Mouse (Mus musculus): ENCODE measurements around the gene Nr4a1. TPM values are rescaled to one million over a fixed set of nuclear protein-coding genes. Genes with fewer than 3 reads are reported as not detected.

Gene Nr4a1
- polyA plus RNA-seq (2015; fragmentation: Nextera tagmentation; extraction: Ambion mirVana) = 15.7 and 19.6 TPM in 2 replicates

DNA sequence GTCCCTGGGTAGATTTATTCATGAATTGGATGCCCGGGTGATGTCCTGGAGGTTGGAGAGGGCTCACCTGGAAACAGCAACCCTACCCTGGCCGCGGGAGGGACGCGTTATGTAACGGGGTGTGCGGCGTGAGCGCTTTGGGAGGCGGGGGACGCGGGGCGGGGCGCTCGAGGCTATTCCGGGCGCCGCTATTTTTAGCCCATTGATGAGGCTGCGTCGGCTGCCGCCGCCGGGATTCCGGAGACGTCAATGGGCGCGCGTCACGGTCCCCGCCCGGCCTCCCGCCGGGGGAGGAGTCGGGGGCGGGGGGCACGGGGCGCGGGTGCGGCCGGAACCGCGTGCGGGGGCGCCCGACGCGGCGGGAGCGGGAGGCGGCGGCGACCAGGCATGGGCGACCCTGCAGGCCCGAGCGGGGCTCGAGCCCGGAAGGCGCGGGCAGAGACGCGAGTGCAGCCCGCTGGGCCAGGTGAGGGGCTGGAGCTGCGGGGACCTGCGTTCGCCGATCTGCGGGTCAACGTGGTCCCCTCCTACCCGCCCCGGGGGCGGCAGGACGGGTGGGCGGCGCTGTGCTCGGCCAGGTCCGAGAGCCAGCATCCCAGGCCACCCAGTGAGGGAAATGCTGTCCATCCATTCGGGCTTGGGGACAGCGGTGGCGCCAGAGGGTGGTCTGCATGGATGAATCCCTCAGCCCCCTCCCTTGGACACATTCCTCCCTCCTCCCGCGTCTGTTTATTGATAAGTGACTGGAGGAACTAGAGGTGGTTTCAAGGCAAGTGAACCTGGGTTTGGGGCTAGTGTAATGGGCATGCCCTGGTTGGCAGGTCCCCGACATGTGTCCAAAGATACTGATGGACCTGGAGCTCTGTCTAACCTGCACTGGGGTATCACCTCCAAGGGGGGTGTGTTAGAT is at the start of gene Nr4a1:
Nr4a1 (plus strand) TSS at position 384 of the 910 bp plus-strand sequence.

DNA sequence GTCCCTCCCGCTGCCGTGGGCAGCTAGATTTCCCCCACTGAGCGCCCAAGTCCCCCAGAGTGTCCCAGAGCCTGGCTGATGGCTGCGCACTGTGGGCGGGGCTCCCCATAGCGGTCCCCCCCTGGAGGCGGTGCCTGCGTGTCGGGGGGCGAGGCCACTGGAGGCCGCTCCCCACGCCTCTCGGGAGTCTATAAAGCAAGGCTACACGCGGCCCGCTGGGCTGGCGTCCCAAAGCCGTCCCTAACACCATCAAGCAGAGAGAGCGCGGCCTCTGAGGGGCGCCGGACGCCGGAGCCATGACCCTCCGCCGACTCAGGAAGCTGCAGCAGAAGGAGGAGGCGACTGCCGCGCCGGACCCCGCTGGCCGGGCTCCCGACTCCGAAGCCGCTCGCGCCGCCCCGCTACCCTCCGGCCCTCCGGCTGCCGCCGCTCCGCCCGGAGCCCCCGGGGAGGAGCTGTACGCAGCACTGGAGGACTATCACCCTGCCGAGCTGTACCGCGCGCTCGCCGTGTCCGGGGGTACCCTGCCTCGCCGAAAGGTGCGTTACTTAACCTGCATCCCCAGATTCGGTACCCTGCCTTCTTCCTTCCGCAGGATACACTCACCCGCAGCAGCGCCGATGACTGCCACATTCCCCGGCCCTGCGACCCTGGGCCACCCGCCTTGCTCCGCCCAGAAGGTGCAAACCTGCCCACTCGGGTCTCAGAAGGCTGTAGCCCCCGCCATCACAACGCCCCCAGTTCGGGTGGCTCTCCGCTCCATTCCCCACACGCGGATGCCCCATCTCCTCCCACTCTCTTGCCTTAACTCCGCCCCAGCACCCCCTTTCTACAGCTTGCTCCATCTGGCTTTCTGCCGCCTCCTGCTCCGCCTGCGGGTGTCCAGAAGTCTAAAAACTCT is 29.8 kb upstream of the Nr4a1 start, which contains the start of gene Grasp:
Grasp (plus strand) TSS at position 183 of the 901 bp plus-strand sequence.

DNA sequence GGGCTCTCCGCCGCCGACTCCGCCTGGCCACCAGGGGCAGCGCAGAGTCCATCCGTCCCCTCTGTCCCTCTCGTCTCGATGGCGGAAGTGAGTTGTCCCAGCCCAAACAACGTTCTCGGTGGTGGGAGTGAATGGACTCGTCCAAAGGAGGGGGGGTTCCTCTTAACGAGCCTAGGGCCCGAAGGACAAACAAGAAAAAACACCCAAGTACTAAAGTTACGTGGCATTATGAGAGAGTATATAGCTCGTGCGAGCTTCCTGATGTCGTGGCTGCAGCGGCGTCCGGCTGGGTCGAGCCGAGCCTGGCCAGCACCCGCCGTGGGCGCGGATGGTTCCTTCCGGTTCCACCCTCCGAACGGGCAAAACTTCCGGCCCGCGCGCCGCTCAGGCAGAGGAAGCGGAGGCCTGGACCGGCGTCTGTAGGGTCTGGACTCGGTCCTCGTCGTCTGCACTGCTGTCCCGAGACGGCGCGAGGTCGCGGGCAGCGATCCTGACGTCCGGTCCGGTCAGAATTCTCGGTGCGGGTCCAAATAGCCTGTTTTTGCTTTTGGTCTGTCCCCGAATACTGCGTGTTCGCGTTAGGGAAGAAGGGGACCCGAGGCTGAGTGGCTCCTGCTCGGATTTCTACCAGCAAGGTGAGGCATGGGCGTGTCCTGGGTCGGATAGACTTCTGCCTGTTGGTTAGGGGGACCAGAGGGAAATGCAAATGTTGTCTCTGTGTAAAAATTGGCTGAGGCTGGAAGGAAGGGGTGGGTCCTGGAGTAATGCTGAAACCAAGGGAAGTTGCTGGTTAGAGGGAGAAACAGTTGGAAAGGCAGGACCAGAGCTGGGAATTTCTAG is 30.1 kb downstream of the Nr4a1 start, which contains the start of gene Atg101:
Atg101 (plus strand) TSS at position 362 of the 840 bp plus-strand sequence.

DNA sequence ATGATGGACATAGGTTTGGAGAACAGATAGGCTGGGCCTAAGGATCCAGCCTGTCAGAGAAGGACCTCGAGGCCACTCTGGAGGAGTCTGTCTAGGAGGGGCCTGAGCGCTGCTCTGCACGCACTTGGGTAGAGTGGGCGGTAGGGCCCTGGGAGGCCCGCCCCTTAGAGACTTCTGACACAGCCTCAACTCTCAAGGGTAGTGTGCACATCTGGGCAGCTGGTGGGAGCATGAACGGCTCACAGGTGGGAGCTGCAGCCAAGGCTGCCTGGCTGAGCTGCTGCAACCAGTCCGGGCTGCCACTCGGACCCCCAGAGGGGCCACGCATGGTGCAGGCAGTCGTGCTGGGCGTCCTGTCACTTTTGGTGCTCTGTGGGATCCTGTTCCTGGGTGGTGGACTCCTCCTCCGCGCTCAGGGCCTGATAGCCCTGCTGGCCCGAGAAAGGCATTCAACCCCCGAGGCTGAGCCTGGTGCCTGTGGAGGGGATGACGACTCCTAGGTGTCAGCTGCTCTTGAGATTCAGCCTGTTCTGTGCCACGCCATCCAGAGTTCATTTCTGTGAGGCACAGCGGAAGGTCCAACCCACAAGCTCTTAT is 39.1 kb downstream of the Nr4a1 start, which contains the start of gene 6030408B16Rik:
6030408B16Rik (plus strand) TSS at position 188 of the 597 bp plus-strand sequence.

Other genes starting within 250 kb of the Nr4a1 start
- 0.17 TPM in 1 of 2 replicates, not detected in the other for gene Gm47841, start 206.9 kb upstream of the Nr4a1 start, polyA plus RNA-seq (2015; fragmentation: Nextera tagmentation; extraction: Ambion mirVana)
- gene Fignl2, start 175.7 kb upstream of the Nr4a1 start, polyA plus RNA-seq (2015; fragmentation: Nextera tagmentation; extraction: Ambion mirVana) = 0.20 and 0.39 TPM in 2 replicates
- gene Ankrd33, start 138.5 kb upstream of the Nr4a1 start, polyA plus RNA-seq (2015; fragmentation: Nextera tagmentation; extraction: Ambion mirVana) = 0.12 TPM in 1 of 2 replicates, not detected in the other
- 12.3 and 14.4 TPM in 2 replicates for gene Acvrl1, start 125.7 kb upstream of the Nr4a1 start, polyA plus RNA-seq (2015; fragmentation: Nextera tagmentation; extraction: Ambion mirVana)
- 3.5 and 3.7 TPM in 2 replicates for gene Acvr1b, start 80.2 kb upstream of the Nr4a1 start, polyA plus RNA-seq (2015; fragmentation: Nextera tagmentation; extraction: Ambion mirVana)
- gene Grasp, start 30.1 kb upstream of the Nr4a1 start, polyA plus RNA-seq (2015; fragmentation: Nextera tagmentation; extraction: Ambion mirVana) = 8.4 and 9.1 TPM in 2 replicates
- 78.4 and 85.0 TPM in 2 replicates for gene Atg101, start 30.0 kb downstream of the Nr4a1 start, polyA plus RNA-seq (2015; fragmentation: Nextera tagmentation; extraction: Ambion mirVana)
- 7.3 and 18.0 TPM in 2 replicates for gene 6030408B16Rik, start 38.9 kb downstream of the Nr4a1 start, polyA plus RNA-seq (2015; fragmentation: Nextera tagmentation; extraction: Ambion mirVana)
- gene Krt80, start 115.9 kb downstream of the Nr4a1 start, polyA plus RNA-seq (2015; fragmentation: Nextera tagmentation; extraction: Ambion mirVana) = 0.51 and 0.54 TPM in 2 replicates
- 16.2 and 18.6 TPM in 2 replicates for gene Krt7, start 156.8 kb downstream of the Nr4a1 start, polyA plus RNA-seq (2015; fragmentation: Nextera tagmentation; extraction: Ambion mirVana)
- gene Krt87, start 184.5 kb downstream of the Nr4a1 start, polyA plus RNA-seq (2015; fragmentation: Nextera tagmentation; extraction: Ambion mirVana) = not detected in 2 replicates
- not detected in 2 replicates for gene Krt88, start 193.5 kb downstream of the Nr4a1 start, polyA plus RNA-seq (2015; fragmentation: Nextera tagmentation; extraction: Ambion mirVana)
- not detected in 2 replicates for gene Krt81, start 209.5 kb downstream of the Nr4a1 start, polyA plus RNA-seq (2015; fragmentation: Nextera tagmentation; extraction: Ambion mirVana)
- 0.14 TPM in 1 of 2 replicates, not detected in the other for gene Krt86, start 219.2 kb downstream of the Nr4a1 start, polyA plus RNA-seq (2015; fragmentation: Nextera tagmentation; extraction: Ambion mirVana)
- not detected in 2 replicates for gene Krt83, start 237.2 kb downstream of the Nr4a1 start, polyA plus RNA-seq (2015; fragmentation: Nextera tagmentation; extraction: Ambion mirVana)

All from adrenal gland, postnatal 0 days (tissue).